Mouse (Mus musculus): Measurements from ENCODE around the gene Polr2i. TPM values are rescaled to one million over a fixed set of nuclear protein-coding genes. Genes with fewer than 3 reads are reported as not detected.
A peak's percentile ranks its signal among the peaks of the same experiment; 100 is the strongest.
"Not testable (repeated sequence)": the region's sequence is repeated elsewhere in the genome, so short reads cannot be mapped to it uniquely, and the experiment has no call there.

Polr2i gene
- polyA plus RNA-seq, 1 experiment from 2014 or later: 217 TPM

DNA sequence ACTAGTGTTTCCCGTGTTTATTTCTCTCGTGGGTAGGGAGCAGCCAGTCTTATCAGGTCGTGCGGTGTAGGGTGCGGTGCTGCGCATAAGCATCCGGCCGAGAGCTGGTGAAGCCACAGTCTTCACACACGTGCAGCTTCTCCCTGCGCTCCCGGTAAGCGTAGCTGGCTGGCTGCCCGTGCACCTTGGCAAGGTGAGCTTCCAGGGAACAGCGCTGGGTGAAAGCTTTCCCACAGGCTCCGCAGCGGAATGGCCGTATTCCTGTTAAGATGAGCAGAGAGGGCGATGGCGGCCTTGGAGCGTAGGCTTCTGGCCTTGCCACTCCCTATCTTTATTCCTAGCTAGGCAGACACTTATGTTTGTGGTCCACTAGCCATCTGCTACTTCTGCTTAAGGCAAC, 1.6 kb downstream of the Polr2i start:
- no peak overlapping the region for H3K4me3 ChIP-seq (ENCODE audit: low read depth, low read length)
- WGBS: 91% methylated on average over 20 of the region's 20 CpGs
- no peak overlapping the region for H3K9ac ChIP-seq (replicated peaks; ENCODE audit: low read depth, low read length)
- no peak overlapping the region for H3K27ac ChIP-seq (ENCODE audit: low read depth, low read length)
- H3K27me3 ChIP-seq (ENCODE audit: control insufficient read depth, insufficient read depth, low read length): no peaks in the 10 kb centered on the region
- H3K36me3 ChIP-seq (ENCODE audit: control insufficient read depth, insufficient read depth, low read length): no peaks in the 10 kb centered on the region; the same call in 1 of the 2 replicates
- no peak for ATAC-seq (ENCODE audit: low read depth)
- peaks cover 16% of the 10 kb centered on the region for H3K4me1 ChIP-seq (ENCODE audit: control insufficient read depth, insufficient read depth, low read length)
- H3K4me2 ChIP-seq (ENCODE audit: low read depth, low read length): 0 out of 2 replicates have a peak overlapping the region, but pooled peaks have one; percentile 60
- H3K9me3 ChIP-seq (ENCODE audit: control insufficient read depth, low read length): no peaks in the 10 kb centered on the region

DNA sequence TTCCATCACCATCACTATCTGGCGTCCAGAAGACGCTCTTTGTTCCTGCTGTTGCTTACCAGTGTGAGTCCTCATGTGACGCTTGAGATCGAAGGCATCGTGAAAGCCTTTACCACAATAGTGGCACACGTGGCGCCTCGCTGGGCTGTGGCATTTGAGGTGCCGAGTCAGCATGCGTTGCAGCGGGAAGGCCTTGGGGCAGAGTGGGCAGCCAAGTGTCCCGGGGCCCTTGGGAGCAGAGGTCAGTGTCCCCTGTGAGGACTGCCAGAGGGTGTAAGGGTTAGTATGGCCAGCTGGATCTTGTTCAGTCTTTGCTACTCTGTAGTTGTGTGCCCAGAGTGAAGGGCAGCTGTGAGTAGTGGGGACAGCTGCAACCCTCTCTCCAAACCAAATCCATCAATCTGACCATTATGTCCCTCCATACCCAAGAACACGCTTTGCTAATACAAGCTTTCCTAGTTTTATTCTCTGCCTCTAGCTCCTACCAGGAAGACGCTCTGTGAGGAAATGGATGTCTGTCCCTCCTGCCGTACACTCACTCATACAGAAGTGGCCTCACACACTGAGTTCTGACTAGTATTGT, 2.6 kb downstream of the Polr2i start:
- Histone ChIP-seq H3K27me3 (ENCODE audit: control insufficient read depth, insufficient read depth, low read length) (no peaks in the 10 kb centered on the region), H3K9me3 (ENCODE audit: control insufficient read depth, low read length) (no peaks in the 10 kb centered on the region), H3K9ac (replicated peaks; ENCODE audit: low read depth, low read length) (no peak overlapping the region), H3K4me1 (ENCODE audit: control insufficient read depth, insufficient read depth, low read length) (peaks cover 16% of the 10 kb centered on the region), H3K4me3 (ENCODE audit: low read depth, low read length) (no peak overlapping the region), H3K36me3 (ENCODE audit: control insufficient read depth, insufficient read depth, low read length) (no peaks in the 10 kb centered on the region; the same call in 1 of the 2 replicates), H3K4me2 (ENCODE audit: low read depth, low read length) (no peak overlapping the region), H3K27ac (ENCODE audit: low read depth, low read length) (no peak overlapping the region)
- no peak for ATAC-seq (ENCODE audit: low read depth)
- WGBS: 93% methylated on average over 15 of the region's 15 CpGs

DNA sequence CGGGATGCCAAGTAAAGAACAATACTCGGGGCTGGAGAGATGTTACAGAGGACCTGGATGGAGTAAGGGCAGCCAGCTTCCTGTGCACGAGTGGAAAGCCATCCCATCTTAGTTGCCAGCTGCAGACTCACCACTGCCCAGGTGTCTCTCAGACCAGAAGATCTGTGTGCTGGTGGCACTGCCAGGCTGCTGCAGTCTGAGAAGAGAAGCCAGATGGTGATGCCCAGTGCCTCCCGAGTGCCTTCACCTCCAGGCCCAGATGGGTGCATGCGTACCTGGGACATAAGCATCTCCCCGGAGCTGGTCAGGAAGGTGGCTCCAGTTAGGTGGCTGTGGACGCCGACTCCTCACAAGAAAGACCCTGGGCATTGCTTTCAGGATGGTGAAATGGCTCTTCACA, 3.3 kb downstream of the Polr2i start:
- ATAC-seq (ENCODE audit: low read depth): no peak
- WGBS: 96% methylated on average over 8 of the region's 8 CpGs
- H3K27me3 ChIP-seq (ENCODE audit: control insufficient read depth, insufficient read depth, low read length): no peaks in the 10 kb centered on the region

GRCm38 (mm10) chr7:30235625-30236024, 3.9 kb downstream of the Polr2i start, which contains the start of gene Ovol3:
Gene Ovol3 (minus strand): TSS chr7:30235725.
- ATAC-seq (ENCODE audit: low read depth): no peak
- Histone ChIP-seq H3K36me3 (ENCODE audit: control insufficient read depth, insufficient read depth, low read length) (no peaks in the 10 kb centered on the region), H3K4me2 (ENCODE audit: low read depth, low read length) (no peak within 1 kb of the TSS), H3K9me3 (ENCODE audit: control insufficient read depth, low read length) (no peaks in the 10 kb centered on the region), H3K27ac (ENCODE audit: low read depth, low read length) (no peak within 1 kb of the TSS), H3K4me1 (ENCODE audit: control insufficient read depth, insufficient read depth, low read length) (peaks cover 14% of the 10 kb centered on the region), H3K9ac (replicated peaks; ENCODE audit: low read depth, low read length) (no peak within 1 kb of the TSS), H3K4me3 (ENCODE audit: low read depth, low read length) (no peak within 1 kb of the TSS), H3K27me3 (ENCODE audit: control insufficient read depth, insufficient read depth, low read length) (no peaks in the 10 kb centered on the region)
- 82% methylated on average over 4 of the region's 4 CpGs for WGBS

More for the DNA sequence above, 3.3 kb downstream of the Polr2i start:
- no peak overlapping the region for H3K4me3 ChIP-seq (ENCODE audit: low read depth, low read length)
- peaks cover 16% of the 10 kb centered on the region for H3K4me1 ChIP-seq (ENCODE audit: control insufficient read depth, insufficient read depth, low read length)
- no peak overlapping the region for H3K27ac ChIP-seq (ENCODE audit: low read depth, low read length)
- no peaks in the 10 kb centered on the region for H3K9me3 ChIP-seq (ENCODE audit: control insufficient read depth, low read length)
- H3K36me3 ChIP-seq (ENCODE audit: control insufficient read depth, insufficient read depth, low read length): no peaks in the 10 kb centered on the region
- no peak overlapping the region for H3K4me2 ChIP-seq (ENCODE audit: low read depth, low read length)
- H3K9ac ChIP-seq (replicated peaks; ENCODE audit: low read depth, low read length): no peak overlapping the region

GRCm38 (mm10) chr7:30237374-30237773, 5.6 kb downstream of the Polr2i start:
- not testable (repeated sequence) for ATAC-seq (ENCODE audit: low read depth); H3K9me3 ChIP-seq (ENCODE audit: control insufficient read depth, low read length); H3K4me3 ChIP-seq (ENCODE audit: low read depth, low read length); H3K27me3 ChIP-seq (ENCODE audit: control insufficient read depth, insufficient read depth, low read length); H3K4me2 ChIP-seq (ENCODE audit: low read depth, low read length); H3K9ac ChIP-seq (replicated peaks; ENCODE audit: low read depth, low read length); H3K27ac ChIP-seq (ENCODE audit: low read depth, low read length); H3K4me1 ChIP-seq (ENCODE audit: control insufficient read depth, insufficient read depth, low read length); H3K36me3 ChIP-seq (ENCODE audit: control insufficient read depth, insufficient read depth, low read length)
- WGBS: 87% methylated on average over 3 of the region's 3 CpGs

DNA sequence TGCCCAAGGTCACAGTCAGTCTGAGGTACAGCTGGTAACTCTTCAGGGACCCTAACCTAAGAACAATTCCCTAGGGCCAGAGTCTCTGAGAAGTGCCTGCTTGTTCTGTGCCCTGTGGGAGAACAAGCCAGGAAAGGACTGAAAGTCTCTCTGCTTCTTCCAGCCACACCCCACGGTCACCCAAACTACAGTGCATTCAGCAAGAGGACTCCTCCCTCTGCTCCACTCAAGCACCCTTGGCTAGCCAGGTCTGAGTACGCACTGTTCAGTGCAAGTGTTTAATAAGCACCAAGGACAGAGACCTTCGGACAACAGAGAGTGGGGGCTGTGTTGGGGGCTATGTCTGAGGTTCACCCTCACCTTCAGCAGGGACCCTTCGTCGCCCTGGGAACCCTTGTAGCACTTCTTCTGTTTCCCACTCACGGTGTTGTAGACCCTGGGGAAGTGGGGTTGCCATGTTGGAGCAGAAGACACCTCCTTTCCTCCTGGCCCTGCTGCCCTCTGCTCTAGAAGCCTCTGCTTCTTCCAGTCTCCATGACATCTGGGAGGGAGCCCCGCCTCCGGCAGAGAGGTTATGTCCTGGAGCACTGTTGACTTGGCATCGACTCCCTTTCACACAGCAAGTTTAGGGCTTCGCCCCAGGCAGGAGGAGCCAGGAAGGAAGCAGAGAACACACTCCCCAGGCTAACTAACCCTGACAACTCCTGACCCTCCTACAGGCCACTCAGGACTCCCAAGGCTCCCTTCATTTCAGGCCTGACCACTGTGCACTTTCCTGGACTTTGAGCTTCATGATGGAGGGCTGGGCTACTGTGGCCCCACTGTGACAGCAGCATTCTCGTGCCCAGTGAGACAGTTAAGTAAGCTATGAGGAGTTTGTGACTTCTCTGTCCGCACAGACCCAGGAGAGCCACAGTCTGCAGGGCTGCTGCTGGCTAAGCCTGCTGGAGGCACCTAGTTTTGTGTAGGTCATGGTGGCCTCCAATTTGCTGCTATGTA, 20.5 kb downstream of the Polr2i start:
- H3K9ac ChIP-seq (replicated peaks; ENCODE audit: low read depth, low read length): no peak overlapping the region
- H3K4me2 ChIP-seq (ENCODE audit: low read depth, low read length): no peak overlapping the region
- no peak for ATAC-seq (ENCODE audit: low read depth)
- H3K9me3 ChIP-seq (ENCODE audit: control insufficient read depth, low read length): no peaks in the 10 kb centered on the region
- H3K27me3 ChIP-seq (ENCODE audit: control insufficient read depth, insufficient read depth, low read length): no peaks in the 10 kb centered on the region
- no peaks in the 10 kb centered on the region for H3K36me3 ChIP-seq (ENCODE audit: control insufficient read depth, insufficient read depth, low read length)
- no peak overlapping the region for H3K4me3 ChIP-seq (ENCODE audit: low read depth, low read length)
- no peak overlapping the region for H3K27ac ChIP-seq (ENCODE audit: low read depth, low read length)
- no peaks in the 10 kb centered on the region for H3K4me1 ChIP-seq (ENCODE audit: control insufficient read depth, insufficient read depth, low read length)
- 86% methylated on average over 12 of the region's 12 CpGs for WGBS

DNA sequence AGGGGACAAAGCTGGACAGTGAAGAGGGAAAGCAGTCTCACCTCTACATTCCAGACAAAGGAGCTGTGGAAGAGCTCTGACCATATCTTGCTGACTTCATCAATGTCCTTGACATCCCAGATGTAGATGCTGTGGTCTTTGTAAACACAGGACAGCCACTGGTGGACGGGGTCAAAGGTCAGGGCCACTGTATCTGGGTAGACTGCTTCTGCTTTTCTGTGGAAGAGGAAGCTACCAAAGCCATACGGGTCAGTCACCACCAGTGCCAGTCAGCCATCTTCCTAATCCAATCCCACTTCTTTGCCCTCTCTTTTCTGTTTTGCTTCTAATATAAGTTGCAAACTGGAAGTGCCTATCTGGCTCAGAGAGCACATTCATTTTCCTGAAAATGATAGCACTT, 33.3 kb downstream of the Polr2i start:
- Histone ChIP-seq H3K4me2 (ENCODE audit: low read depth, low read length) (no peak overlapping the region), H3K27ac (ENCODE audit: low read depth, low read length) (no peak overlapping the region), H3K27me3 (ENCODE audit: control insufficient read depth, insufficient read depth, low read length) (no peaks in the 10 kb centered on the region), H3K4me3 (ENCODE audit: low read depth, low read length) (no peak overlapping the region), H3K9me3 (ENCODE audit: control insufficient read depth, low read length) (no peaks in the 10 kb centered on the region), H3K9ac (replicated peaks; ENCODE audit: low read depth, low read length) (no peak overlapping the region), H3K36me3 (ENCODE audit: control insufficient read depth, insufficient read depth, low read length) (no peaks in the 10 kb centered on the region), H3K4me1 (ENCODE audit: control insufficient read depth, insufficient read depth, low read length) (no peaks in the 10 kb centered on the region)
- WGBS: 95% methylated on average over 2 of the region's 2 CpGs
- ATAC-seq (ENCODE audit: low read depth): no peak

DNA sequence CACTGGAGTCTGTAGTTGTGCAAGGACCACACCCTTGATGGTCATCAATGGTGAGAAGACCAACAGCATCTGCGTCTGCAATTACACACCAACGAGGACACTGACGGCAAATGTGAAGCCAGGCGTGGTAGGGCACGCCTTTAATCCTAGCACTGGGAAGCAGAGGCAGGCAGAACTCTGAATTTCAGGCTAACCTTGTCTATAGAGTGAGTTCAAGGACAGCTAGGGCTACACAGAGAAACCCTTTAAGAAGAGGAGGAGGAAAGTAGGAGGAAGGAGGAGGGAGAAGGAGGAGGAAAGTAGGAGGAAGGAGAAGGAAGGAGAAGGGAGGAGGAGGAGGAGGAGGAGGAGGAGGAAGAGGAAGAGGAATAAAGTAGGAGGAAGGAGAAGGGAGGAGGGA, 33.8 kb downstream of the Polr2i start:
- ATAC-seq (ENCODE audit: low read depth): no peak
- Histone ChIP-seq H3K9ac (replicated peaks; ENCODE audit: low read depth, low read length) (no peak overlapping the region), H3K4me2 (ENCODE audit: low read depth, low read length) (no peak overlapping the region), H3K27me3 (ENCODE audit: control insufficient read depth, insufficient read depth, low read length) (no peaks in the 10 kb centered on the region), H3K27ac (ENCODE audit: low read depth, low read length) (no peak overlapping the region), H3K9me3 (ENCODE audit: control insufficient read depth, low read length) (no peaks in the 10 kb centered on the region), H3K4me1 (ENCODE audit: control insufficient read depth, insufficient read depth, low read length) (no peaks in the 10 kb centered on the region), H3K36me3 (ENCODE audit: control insufficient read depth, insufficient read depth, low read length) (no peaks in the 10 kb centered on the region), H3K4me3 (ENCODE audit: low read depth, low read length) (no peak overlapping the region)
- WGBS: 94% methylated on average over 5 of the region's 5 CpGs

- WGBS: 94% methylated on average over 7 of the region's 7 CpGs
- Histone ChIP-seq H3K4me2 (ENCODE audit: low read depth, low read length) (no peak overlapping the region), H3K27me3 (ENCODE audit: control insufficient read depth, insufficient read depth, low read length) (no peaks in the 10 kb centered on the region), H3K9me3 (ENCODE audit: control insufficient read depth, low read length) (no peaks in the 10 kb centered on the region), H3K4me1 (ENCODE audit: control insufficient read depth, insufficient read depth, low read length) (no peaks in the 10 kb centered on the region), H3K9ac (replicated peaks; ENCODE audit: low read depth, low read length) (no peak overlapping the region), H3K27ac (ENCODE audit: low read depth, low read length) (no peak overlapping the region), H3K36me3 (ENCODE audit: control insufficient read depth, insufficient read depth, low read length) (no peaks in the 10 kb centered on the region), H3K4me3 (ENCODE audit: low read depth, low read length) (no peak overlapping the region)
- ATAC-seq (ENCODE audit: low read depth): no peak
These were observed 34.2 kb downstream of the Polr2i start for GRCm38 (mm10) chr7:30265935-30266334.
